In genomic region chr2:122366039-122366438, GRCm38 (mm10) we compare ENCODE assay signal across 14 mouse cellular contexts. TPM values are rescaled to one million over a fixed set of nuclear protein-coding genes. Genes with fewer than 3 reads are reported as not detected.
DNase-seq lines count a peak whose midpoint lies in the region; ATAC-seq and TF ChIP-seq lines count a peak whose summit lies in the region.
"Had no signal": no experiment of that assay in that cellular context is flagged by ENCODE, and none has a peak within 500 bp of the region (broad histone marks: within the 10 kb centered on the region; RNA-seq: fewer than 3 reads in every experiment).

No protein-coding gene starts in this region.

- no peak overlapping the region for H3K4me3 ChIP-seq in forebrain, embryonic 16.5 days (replicated peaks; ENCODE audit: low read length)
- peak overlapping the region; percentile 90 for H3K4me3 ChIP-seq in midbrain, embryonic 13.5 days (replicated peaks)

- 0 out of 2 replicates have a peak, but pooled peaks have one; percentile 18 for ATAC-seq in forebrain, embryonic 16.5 days
- ATAC-seq in midbrain, embryonic 13.5 days, result no peak

- no peak for TF ChIP-seq POLR2A in brain, embryonic 14.5 days (IDR thresholded peaks at IDR 0.05; ENCODE audit: borderline replicate concordance, extremely low read depth, insufficient read depth, insufficient read length, poor library complexity, severe bottlenecking)

- peak; percentile 78 for DNase-seq in brain, embryonic 14.5 days (ENCODE audit: low read depth)
- DNase-seq in cerebellum, adult 8-10 months, result peak; percentile 97
- DNase-seq in thymus, postnatal 14 days, result no peak
- DNase-seq in adrenal gland, adult 2 months, result no peak
- no peak for DNase-seq in left cerebral cortex, adult 8-10 months (ENCODE audit: low spot score in 2 of 2)
- no peak for DNase-seq in testis, postnatal 10 days (ENCODE audit: low spot score)
- DNase-seq: adrenal gland, adult 8-10 months; gastrocnemius, postnatal 25 days had no signal

- TF ChIP-seq CTCF in brain, embryonic 14.5 days (IDR thresholded peaks at IDR 0.05; ENCODE audit: borderline replicate concordance, extremely low read depth, insufficient read depth, insufficient read length), result no peak

- no peak overlapping the region for H3K9ac ChIP-seq in forebrain, embryonic 16.5 days (replicated peaks; ENCODE audit: low read depth, low read length)
- peak overlapping the region; percentile 97 for H3K9ac ChIP-seq in midbrain, embryonic 13.5 days (replicated peaks)

- H3K27ac ChIP-seq in forebrain, embryonic 16.5 days (ENCODE audit: low read length), result peak overlapping the region; percentile 24
- H3K27ac ChIP-seq in midbrain, embryonic 13.5 days, result peak overlapping the region; percentile 69; the same call in 1 of the 2 replicates

- H3K4me2 ChIP-seq in forebrain, embryonic 16.5 days (ENCODE audit: low read length), result peak overlapping the region; percentile 12; the same call in 1 of the 2 replicates
- peak overlapping the region; percentile 81 for H3K4me2 ChIP-seq in midbrain, embryonic 13.5 days (replicated peaks)

- 37% methylated on average over 3 of the region's 3 CpGs for WGBS in forebrain, embryonic 16.5 days
- 72% methylated on average over 3 of the region's 3 CpGs for WGBS in midbrain, embryonic 13.5 days

- 0 out of 2 replicates have a peak, but pooled peaks cover 4% of the 10 kb centered on the region for H3K27me3 ChIP-seq in forebrain, embryonic 16.5 days (replicated peaks; ENCODE audit: control insufficient read depth, insufficient read depth, low read length)
- peaks cover 11% of the 10 kb centered on the region; the same call in 1 of the 2 replicates for H3K27me3 ChIP-seq in midbrain, embryonic 13.5 days

- peaks cover 36% of the 10 kb centered on the region for H3K4me1 ChIP-seq in forebrain, embryonic 16.5 days (replicated peaks; ENCODE audit: control insufficient read depth, insufficient read depth, low read length)
- H3K4me1 ChIP-seq in midbrain, embryonic 13.5 days (replicated peaks), result peaks cover 50% of the 10 kb centered on the region

- no peaks in the 10 kb centered on the region for H3K9me3 ChIP-seq in forebrain, embryonic 16.5 days (ENCODE audit: control insufficient read depth, low read length)
- H3K9me3 ChIP-seq in midbrain, embryonic 13.5 days, result no peaks in the 10 kb centered on the region
- H3K9me3 ChIP-seq: G1E had no signal

- H3K36me3 ChIP-seq in forebrain, embryonic 16.5 days (ENCODE audit: control insufficient read depth, insufficient read depth), result no peaks in the 10 kb centered on the region
- H3K36me3 ChIP-seq in midbrain, embryonic 13.5 days, result peaks cover 12% of the 10 kb centered on the region
- H3K36me3 ChIP-seq: G1E had no signal

RNA-seq across cellular contexts. Expression of gene Shf, which starts 2.9 kb away (rescaled TPM):
- polyA plus RNA-seq in brain, embryonic 14.5 days (2012; rRNA removed), result 84.9 and 88.6 TPM in 2 replicates
- polyA plus RNA-seq in forebrain, embryonic 16.5 days (2015; fragmentation: Nextera tagmentation; extraction: Ambion mirVana), result 6.6 and 9.5 TPM in 2 replicates
- 7.1 and 10.2 TPM in 2 replicates for polyA plus RNA-seq in midbrain, embryonic 13.5 days (2015; fragmentation: Nextera tagmentation; extraction: Ambion mirVana)
- total RNA-seq in adrenal gland, adult 2 months (2021), result 10 to 100 TPM in 1 of 2 experiments, 1 to 10 TPM in 1; 6.0 to 13.0 TPM
- polyA plus RNA-seq in adrenal gland, adult 2 months (2012; rRNA removed), result 12.3 and 15.9 TPM in 2 replicates
- total RNA-seq in left cerebral cortex, adult 8-10 months (2022), result 10 to 100 TPM; 60.1 to 71.6 (median 71.0) TPM

RNA-seq across cellular contexts. Expression of gene Duox1, which starts 50.6 kb away (rescaled TPM):
- polyA plus RNA-seq in brain, embryonic 14.5 days (2012; rRNA removed), result 0.08 and 0.22 TPM in 2 replicates
- polyA plus RNA-seq in forebrain, embryonic 16.5 days (2015; fragmentation: Nextera tagmentation; extraction: Ambion mirVana), result 0.10 and 0.11 TPM in 2 replicates
- polyA plus RNA-seq in midbrain, embryonic 13.5 days (2015; fragmentation: Nextera tagmentation; extraction: Ambion mirVana), result 0.13 and 0.15 TPM in 2 replicates
- total RNA-seq in adrenal gland, adult 2 months (2021), result not detected
- 0.07 and 0.17 TPM in 2 replicates for polyA plus RNA-seq in adrenal gland, adult 2 months (2012; rRNA removed)
- under 1 TPM in 1 of 4 experiments, not detected in 3; 0.07 TPM for total RNA-seq in left cerebral cortex, adult 8-10 months (2022)
- total RNA-seq: G1E; neutrophil, adult 5-6 weeks had no signal
- polyA plus RNA-seq: G1E had no signal

RNA-seq across cellular contexts. Expression of gene Duoxa1, which starts 52.5 kb away (rescaled TPM):
- 0.18 and 0.55 TPM in 2 replicates for polyA plus RNA-seq in brain, embryonic 14.5 days (2012; rRNA removed)
- 0.12 TPM in 1 of 2 replicates, not detected in the other for polyA plus RNA-seq in forebrain, embryonic 16.5 days (2015; fragmentation: Nextera tagmentation; extraction: Ambion mirVana)
- polyA plus RNA-seq in midbrain, embryonic 13.5 days (2015; fragmentation: Nextera tagmentation; extraction: Ambion mirVana), result 0.20 and 0.39 TPM in 2 replicates
- total RNA-seq in adrenal gland, adult 2 months (2021), result under 1 TPM in 1 of 2 experiments, not detected in 1; 0.31 TPM
- 0.58 and 0.97 TPM in 2 replicates for polyA plus RNA-seq in adrenal gland, adult 2 months (2012; rRNA removed)
- under 1 TPM in 1 of 4 experiments, not detected in 3; 0.55 TPM for total RNA-seq in left cerebral cortex, adult 8-10 months (2022)
- total RNA-seq: layer of hippocampus, postnatal 10 days; neutrophil, adult 5-6 weeks had no signal
- polyA plus RNA-seq: G1E; intestine, embryonic 14.5 days had no signal

Comparison
In these comparisons a context has a peak if more than half of its experiments do, and no peak if none do; other contexts are left out.
1. DNase-seq: peak in brain, embryonic 14.5 days (single experiment) and cerebellum, adult 8-10 months (single experiment); none in thymus, postnatal 14 days (single experiment), adrenal gland, adult 2 months (single experiment), left cerebral cortex, adult 8-10 months (0 of 2) and testis, postnatal 10 days (single experiment).